Mouse (Mus musculus) lung, adult 18-20 months (tissue): ENCODE results near the gene Klf13.

ENCODE experiments used
- DNase-seq, 2 experiments: peaks; one replicate each; pipeline ENCODE4 v3.0.0; 2022; ENCODE audit warnings: mixed read lengths in 2 of 2

Klf13 gene

DNA sequence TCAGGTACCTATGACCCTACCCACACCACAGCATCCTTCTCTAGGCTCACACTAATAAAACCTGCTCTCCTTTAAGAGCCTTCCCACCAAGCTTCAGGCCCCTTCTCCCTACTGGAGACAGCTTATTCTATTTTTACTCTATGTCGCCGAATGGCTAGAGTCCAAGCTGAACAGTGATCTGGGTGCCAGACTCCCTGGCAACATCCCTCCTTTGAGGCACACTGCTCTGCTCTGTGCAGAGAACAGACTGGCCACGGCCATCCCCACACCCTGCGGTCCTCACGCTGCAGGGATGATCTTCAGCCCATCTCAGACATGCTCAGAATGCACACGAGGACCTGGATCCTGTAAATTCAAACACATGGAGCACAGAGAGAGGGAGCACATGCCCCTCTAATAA is 59.1 kb downstream of the Klf13 start:
- no peak for DNase-seq

GRCm38 (mm10) chr7:63877610-63878009 is 61.1 kb downstream of the Klf13 start:
- no peak for DNase-seq

- no peak for DNase-seq
Measured at GRCm38 (mm10) chr7:63876640-63877039, 62.1 kb downstream of the Klf13 start.

DNA sequence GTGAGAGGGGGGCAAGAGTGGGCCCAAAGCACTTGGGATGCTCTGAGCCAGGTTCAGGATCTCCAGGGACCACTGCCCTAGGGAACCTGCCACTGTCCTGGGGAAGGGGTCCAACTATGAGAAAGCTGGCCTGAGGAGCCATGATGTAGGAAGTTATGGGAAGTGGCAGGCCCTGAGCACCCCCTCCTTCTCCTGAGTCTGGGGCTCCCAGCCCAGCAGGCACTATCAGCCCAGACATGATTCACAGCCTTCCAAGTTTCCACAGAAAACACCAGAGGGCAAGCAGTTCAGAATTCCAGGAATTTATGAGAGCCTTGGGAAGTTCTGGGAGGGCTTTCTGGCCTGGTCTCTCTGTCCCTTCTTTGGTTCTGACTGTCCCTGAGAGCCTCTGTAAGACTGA is 63.0 kb downstream of the Klf13 start:
- DNase-seq, result no peak

DNA sequence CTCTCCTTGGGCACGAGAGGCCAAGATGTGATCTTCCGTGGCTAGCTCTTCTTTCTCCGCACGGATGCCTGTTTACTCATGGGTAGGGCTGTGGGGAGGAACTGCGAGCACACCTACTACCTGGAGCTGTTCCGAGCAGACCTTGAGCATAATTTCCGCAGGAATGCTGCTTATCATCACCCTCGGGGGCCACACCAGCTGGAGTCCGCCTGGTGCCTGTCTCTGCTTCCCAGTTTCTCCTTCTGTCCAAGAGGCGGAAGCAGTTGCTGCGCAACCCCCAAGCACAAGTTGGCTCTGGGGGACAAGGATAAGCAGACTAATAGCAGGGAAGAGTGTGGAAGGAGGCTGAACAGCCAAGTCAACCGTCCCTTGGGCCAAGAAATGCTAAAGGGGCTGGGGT is 64.8 kb downstream of the Klf13 start:
- no peak for DNase-seq

DNA sequence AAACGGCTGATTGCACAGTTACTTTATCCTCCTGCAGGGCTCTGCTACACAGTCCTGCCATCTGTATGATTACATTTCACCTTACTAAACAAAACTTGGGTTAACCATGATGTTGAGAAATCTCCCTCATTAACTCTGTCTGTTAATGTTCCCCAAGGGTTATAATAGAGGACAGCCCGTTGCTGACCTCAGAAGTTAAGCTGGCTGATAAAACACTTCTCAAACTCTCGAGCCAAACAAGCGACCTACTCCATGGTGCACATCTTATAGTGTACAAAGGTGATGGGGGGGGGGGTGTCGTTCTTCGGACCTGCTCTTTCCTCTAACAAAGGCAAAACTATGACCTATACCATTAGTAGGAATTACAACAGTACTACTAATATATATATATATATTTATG is 67.0 kb downstream of the Klf13 start:
- no peak for DNase-seq

DNA sequence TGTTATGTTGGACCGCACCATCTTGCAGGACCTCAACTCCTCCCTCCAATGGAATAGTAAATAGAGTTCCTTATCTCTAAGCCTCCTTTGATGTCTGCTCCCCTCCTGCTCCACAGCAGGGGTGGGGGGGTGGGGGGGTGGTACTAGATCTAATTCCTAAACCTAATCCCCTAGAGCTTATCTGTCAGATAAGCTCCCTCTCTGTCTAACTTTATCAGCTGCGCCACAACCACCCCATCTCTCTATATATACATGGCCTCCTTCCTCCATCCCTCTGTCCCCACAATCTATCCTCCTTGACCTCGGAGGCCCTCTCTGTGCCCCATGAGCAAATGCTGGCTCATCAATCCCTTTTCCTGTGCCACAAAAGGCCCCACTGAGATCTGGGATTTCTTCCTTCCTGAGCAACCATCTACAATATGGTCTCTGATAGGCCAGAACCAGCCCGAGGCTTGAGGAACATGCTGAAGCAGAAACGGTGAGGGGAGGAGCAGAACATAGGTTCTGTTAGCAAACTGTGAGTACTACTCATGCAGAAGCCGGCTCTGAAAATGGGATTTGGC is 70.3 kb downstream of the Klf13 start:
- DNase-seq, result no peak

- DNase-seq, result no peak
Measured at GRCm38 (mm10) chr7:63865911-63866310, 72.8 kb downstream of the Klf13 start.

DNA sequence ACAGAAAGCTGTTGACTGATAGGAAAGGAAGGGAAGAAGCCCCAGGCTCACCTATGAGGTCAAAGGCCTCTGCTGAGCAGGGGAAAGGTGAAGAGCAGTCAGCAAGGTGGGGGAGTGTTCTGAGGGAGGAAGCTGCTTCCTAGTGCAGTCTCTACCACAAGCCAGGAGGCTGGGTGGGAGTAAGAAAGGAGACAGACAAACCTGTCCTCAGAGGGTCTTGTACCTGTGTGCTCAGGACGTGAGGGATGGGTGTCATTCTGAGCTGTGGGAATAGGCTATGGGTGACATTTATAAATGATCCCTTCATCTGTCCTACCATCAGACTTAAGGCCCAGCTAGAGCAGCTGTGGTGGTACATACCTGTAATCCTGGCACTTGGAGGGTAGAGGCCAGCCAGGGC is 75.7 kb downstream of the Klf13 start:
- DNase-seq, result no peak

DNA sequence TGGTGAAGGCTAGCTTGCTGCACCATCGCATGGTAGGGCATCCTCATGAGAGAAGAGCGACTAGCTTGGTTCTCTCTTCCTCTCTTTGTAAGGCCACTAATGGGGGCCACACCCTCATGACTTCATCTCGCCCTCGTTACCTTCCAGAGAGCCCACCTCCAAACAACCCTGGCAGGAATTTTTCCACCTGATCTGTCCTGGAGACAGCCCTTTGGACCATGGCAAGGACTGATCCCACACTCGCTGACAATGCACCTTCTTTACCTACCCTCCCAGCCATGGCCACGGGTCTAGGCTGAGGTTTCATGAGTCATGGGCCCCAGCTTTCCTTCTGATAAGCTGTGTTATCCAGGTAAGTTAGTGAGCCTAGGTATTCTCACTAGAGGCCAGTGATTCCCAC is 77.6 kb downstream of the Klf13 start:
- DNase-seq, result no peak

DNA sequence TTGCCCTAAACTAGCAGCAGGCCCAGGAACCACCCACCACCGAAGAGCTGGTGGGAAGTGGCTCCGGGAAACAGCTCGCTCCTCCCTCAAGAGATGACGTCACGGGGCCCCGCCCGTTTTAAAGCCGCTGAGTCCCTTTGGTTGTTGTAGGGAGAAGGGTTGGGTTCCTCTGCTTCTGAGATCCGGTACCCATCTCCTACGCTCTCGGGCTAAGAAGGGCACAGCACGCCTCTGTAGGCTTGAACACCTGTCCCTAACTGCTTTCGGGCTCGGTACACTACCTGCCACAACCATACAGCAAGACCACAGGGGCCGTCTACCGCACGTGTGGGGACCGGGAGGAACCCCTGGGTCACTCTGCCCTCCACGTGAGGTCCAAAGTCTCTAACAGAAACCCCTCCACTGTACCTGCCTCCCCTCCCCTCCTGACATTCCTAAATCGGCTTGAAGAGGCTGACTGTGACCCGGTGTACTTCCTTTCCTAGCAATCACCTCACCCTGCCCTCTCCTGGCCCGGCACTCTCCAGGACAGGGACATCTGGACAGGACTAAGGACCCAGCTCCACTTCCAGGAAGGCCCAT is 80.1 kb downstream of the Klf13 start:
- DNase-seq, result peak; percentile 93 to 95

GRCm38 (mm10) chr7:63857771-63858417 is 80.8 kb downstream of the Klf13 start:
- DNase-seq, result no peak

- peak; percentile 82 to 90 for DNase-seq
Measured at GRCm38 (mm10) chr7:63855283-63855682, 83.4 kb downstream of the Klf13 start.

- peak; percentile 81 to 91 for DNase-seq
Measured at GRCm38 (mm10) chr7:63851841-63852533, 86.7 kb downstream of the Klf13 start.
